Mouse (Mus musculus) embryonic fibroblast, embryonic 13.5 days (primary cell): Measurements from ENCODE around the gene Dctn1.

Source experiments
- CTCF ChIP-seq: IDR thresholded peaks from 2 replicates; pipeline ENCODE4 v1.5.1; 2011; ENCODE audit warnings: mild to moderate bottlenecking, control low read depth, low read length, moderate library complexity, borderline replicate concordance; ENCODE audit not compliant: insufficient read depth
- POLR2A ChIP-seq: IDR thresholded peaks from 2 replicates; pipeline ENCODE4 v1.6.1; 2011; ENCODE audit warnings: low read depth, mild to moderate bottlenecking, control low read depth, low read length, moderate library complexity

GRCm38 (mm10) chr6:83175996-83176395 lies 10.3 kb downstream of the Dctn1 start:
- TF ChIP-seq CTCF, result no peak
- TF ChIP-seq POLR2A, result no peak
